Mouse (Mus musculus) ES-E14 (cell line): Measurements from ENCODE around the gene Mthfd2. TPM values are rescaled to one million over a fixed set of nuclear protein-coding genes. Genes with fewer than 3 reads are reported as not detected.
"Not testable (repeated sequence)": the region's sequence is repeated elsewhere in the genome, so short reads cannot be mapped to it uniquely, and the experiment has no call there.

Experiments used
- DNase-seq: peaks from one replicate; pipeline ENCODE4 v3.0.0-alpha.2; 2013; ENCODE audit warnings: low read depth, low spot score
- H3K27ac ChIP-seq: 2 replicates; pipeline ENCODE4 v1.5.1; 2012; ENCODE audit warnings: low read depth, mild to moderate bottlenecking, low read length, moderate library complexity, mixed read lengths; ENCODE audit not compliant: poor library complexity, insufficient read depth, severe bottlenecking
- H3K36me3 ChIP-seq: 2 replicates; pipeline ENCODE4 v1.6.1; 2012; ENCODE audit warnings: mild to moderate bottlenecking, low read length, moderate library complexity, mixed read lengths; ENCODE audit not compliant: control insufficient read depth, poor library complexity, insufficient read depth, severe bottlenecking
- H3K4me1 ChIP-seq, 2 experiments: fragments of 150-350 bp in 1 of 2; sonication (generic) in 1 of 2; 2 replicates each; pipeline ENCODE4 v1.6.1; 2012; ENCODE audit warnings: low read length in 2 of 2, mild to moderate bottlenecking in 1 of 2, mixed read lengths in 1 of 2; ENCODE audit not compliant: control insufficient read depth in 2 of 2, insufficient read depth in 2 of 2, poor library complexity in 1 of 2
- H3K4me3 ChIP-seq, 2 experiments: fragments of 150-350 bp in 1 of 2; sonication (generic) in 1 of 2; 2 replicates each; pipeline ENCODE4 v1.5.1; 2012; ENCODE audit warnings: low read length in 2 of 2, low read depth in 1 of 2, mild to moderate bottlenecking in 1 of 2, mixed read lengths in 1 of 2; ENCODE audit not compliant: insufficient read depth in 1 of 2, poor library complexity in 1 of 2, severe bottlenecking in 1 of 2
- H3K9ac ChIP-seq: 2 replicates; pipeline ENCODE4 v1.6.1; 2012; ENCODE audit warnings: low read depth, mild to moderate bottlenecking, low read length, mixed read lengths; ENCODE audit not compliant: poor library complexity, insufficient read depth, severe bottlenecking
- H3K9me3 ChIP-seq: fragments of 150-350 bp; sonication (generic); 2 replicates; pipeline ENCODE4 v1.6.1; 2012; ENCODE audit warnings: low read depth, mild to moderate bottlenecking, low read length; ENCODE audit not compliant: control insufficient read depth, insufficient read depth
- CHD2 ChIP-seq: IDR thresholded peaks from 2 replicates; pipeline ENCODE4 v1.6.1; 2014; ENCODE audit warnings: mild to moderate bottlenecking, low read depth, low read length, inconsistent platforms
- HCFC1 ChIP-seq: IDR thresholded peaks from 2 replicates; pipeline ENCODE4 v1.6.1; 2012; ENCODE audit warnings: low read length, inconsistent platforms, borderline replicate concordance; ENCODE audit not compliant: insufficient read depth
- MAFK ChIP-seq: IDR thresholded peaks from 2 replicates; pipeline ENCODE4 v1.6.1; 2014; ENCODE audit warnings: mild to moderate bottlenecking, low read depth, low read length, inconsistent platforms; ENCODE audit not compliant: insufficient read depth
- ZC3H11A ChIP-seq: IDR thresholded peaks from 2 replicates; pipeline ENCODE4 v1.6.1; 2012; ENCODE audit warnings: low read depth, mild to moderate bottlenecking, inconsistent platforms, low read length, borderline replicate concordance
- ZNF384 ChIP-seq: IDR thresholded peaks from 2 replicates; pipeline ENCODE4 v1.6.1; 2012; ENCODE audit warnings: low read depth, low read length, inconsistent platforms
- in situ Hi-C, 2 experiments: fragments of 600-800 bp; cut with MboI; formaldehyde crosslinking; loops; one replicate each; pipeline ENCODE4 v1.15.1; 2025; ENCODE audit warnings: low sequenced_read_pairs in 2 of 2, inconsistent platforms in 1 of 2; ENCODE audit not compliant: unreplicated experiment in 2 of 2
- total RNA-seq: library from RNA; depleted of rRNA; stranded (reverse); fragments of 300-350 nt; gene quantifications from 2 replicates; pipeline ENCODE4 v1.2.3, GENCODE M21; 2012

Mthfd2 gene
- total RNA-seq, 1 experiment, result 73.0 TPM

DNA sequence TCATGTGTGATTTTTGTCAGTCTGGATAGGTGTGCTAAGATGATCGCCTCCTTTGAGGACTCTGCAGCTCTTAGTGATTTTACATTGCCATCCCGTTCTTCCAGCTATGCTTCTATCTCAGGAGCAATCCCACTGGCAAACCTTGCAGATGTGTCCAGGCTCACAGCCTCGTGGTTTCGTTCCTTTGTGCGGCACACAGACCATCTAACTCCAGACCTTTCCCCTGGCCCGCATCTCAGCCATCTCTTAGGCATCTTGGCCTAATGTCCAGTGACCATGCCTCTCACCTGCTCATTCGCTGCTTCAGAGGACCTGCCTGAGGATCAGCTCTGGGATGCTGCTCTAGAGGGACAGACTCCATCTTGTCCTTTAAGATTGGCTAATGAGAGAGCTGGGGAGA, 24.5 kb upstream of the Mthfd2 start:
- H3K9me3 ChIP-seq, result no peaks in the 10 kb centered on the region
- H3K9ac ChIP-seq, result peak overlapping the region; percentile 87; the same call in 1 of the 2 replicates
- TF ChIP-seq MAFK (no peak), CHD2 (no peak), ZNF384 (no peak), HCFC1 (no peak), ZC3H11A (no peak)
- in situ Hi-C loops, result loop anchor here in 1 of 2 experiments (10.0 kb wide), 1 partner anchor 145 kb away; no protein-coding TSS in a partner anchor
- H3K4me1 ChIP-seq, result peaks cover 0 to 4% of the 10 kb centered on the region in 2 experiments; a peak in 1 of 4 replicates
- DNase-seq, result no peak
- H3K36me3 ChIP-seq, result peaks cover 6% of the 10 kb centered on the region
- H3K27ac ChIP-seq, result no peak overlapping the region
- H3K4me3 ChIP-seq, result peak overlapping the region; percentile 84 to 89

DNA sequence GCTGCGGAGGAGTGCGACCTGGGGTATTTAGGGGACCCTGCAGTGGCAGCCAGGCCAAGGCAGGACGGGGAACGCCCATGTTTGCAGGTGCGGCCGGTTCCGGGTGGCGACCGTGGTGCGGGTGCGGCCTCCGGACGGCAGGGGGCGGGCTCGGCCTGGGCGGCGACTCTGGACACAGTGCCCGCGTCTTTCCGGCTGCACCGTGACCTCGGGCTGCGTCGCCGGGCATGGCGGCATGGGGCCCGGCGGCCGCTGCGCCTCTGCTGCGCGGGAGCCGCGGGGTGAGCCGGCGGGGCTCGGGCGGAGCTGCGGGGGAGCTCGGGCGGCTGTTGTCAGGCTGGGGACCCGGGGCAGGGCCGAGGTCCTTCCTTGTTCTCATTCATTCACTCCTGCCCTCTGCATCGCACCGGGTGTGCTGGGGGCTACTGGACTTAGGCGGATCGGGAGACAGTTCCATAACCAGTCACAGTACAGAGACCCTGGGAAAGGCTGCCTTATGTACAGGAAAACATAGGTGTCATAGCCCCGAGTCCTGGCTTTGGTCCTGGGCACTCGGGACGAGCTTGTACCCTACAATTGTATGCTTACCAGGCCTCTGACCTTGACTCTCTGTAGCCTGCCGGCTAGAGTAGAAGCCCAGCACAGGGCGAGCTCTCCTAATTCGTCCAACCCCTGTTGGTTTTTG, 23.7 kb upstream of the Mthfd2 start:
- peaks cover 6% of the 10 kb centered on the region for H3K36me3 ChIP-seq
- H3K4me1 ChIP-seq, result peaks cover 0 to 4% of the 10 kb centered on the region in 2 experiments; a peak in 1 of 4 replicates
- H3K4me3 ChIP-seq, result peak overlapping the region; percentile 84 to 89
- in situ Hi-C loops, result no loop called here
- no peaks in the 10 kb centered on the region for H3K9me3 ChIP-seq
- H3K27ac ChIP-seq, result no peak overlapping the region
- peak overlapping the region; percentile 87 for H3K9ac ChIP-seq
- peak; percentile 67 for DNase-seq
- TF ChIP-seq HCFC1, result peak; percentile 53; the same call in 1 of the 2 replicates
- TF ChIP-seq CHD2, result no peak
- TF ChIP-seq ZNF384, result no peak

DNA sequence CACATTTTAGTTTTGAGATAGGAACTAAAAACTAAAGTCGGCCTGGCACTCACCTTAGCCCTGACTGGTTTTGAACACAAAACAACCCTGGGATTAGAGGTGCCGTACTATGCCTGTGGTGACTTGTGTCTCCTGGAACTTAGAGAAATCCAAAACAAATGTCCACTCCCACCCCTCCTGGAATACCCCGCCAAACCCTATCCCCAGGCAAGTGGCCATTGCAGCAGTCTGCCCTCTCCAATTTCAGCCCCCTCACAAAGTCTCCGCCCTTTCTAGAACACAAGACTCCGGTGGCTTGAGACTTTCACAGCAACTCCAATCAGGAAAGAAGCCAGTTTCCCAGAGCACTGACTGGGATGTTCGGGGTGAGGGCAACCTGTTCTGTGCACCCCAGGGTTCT, 23.2 kb upstream of the Mthfd2 start, which contains the start of gene Bola3:
TSS of gene Bola3 (plus strand) at position 275 of the 400 bp plus-strand sequence.
- Histone ChIP-seq H3K4me3 (peak within 1 kb of the TSS; percentile 84 to 89), H3K4me1 (peaks cover 0 to 4% of the 10 kb centered on the region in 2 experiments; a peak in 1 of 4 replicates), H3K9ac (peak within 1 kb of the TSS; percentile 87), H3K36me3 (peaks cover 6% of the 10 kb centered on the region), H3K27ac (no peak within 1 kb of the TSS), H3K9me3 (no peaks in the 10 kb centered on the region)
- DNase-seq, result no peak
- no peak for TF ChIP-seq ZC3H11A
- TF ChIP-seq MAFK, result no peak
- TF ChIP-seq HCFC1, result no peak
- no peak for TF ChIP-seq CHD2
- TF ChIP-seq ZNF384, result no peak
- in situ Hi-C loops, result no loop called here

DNA sequence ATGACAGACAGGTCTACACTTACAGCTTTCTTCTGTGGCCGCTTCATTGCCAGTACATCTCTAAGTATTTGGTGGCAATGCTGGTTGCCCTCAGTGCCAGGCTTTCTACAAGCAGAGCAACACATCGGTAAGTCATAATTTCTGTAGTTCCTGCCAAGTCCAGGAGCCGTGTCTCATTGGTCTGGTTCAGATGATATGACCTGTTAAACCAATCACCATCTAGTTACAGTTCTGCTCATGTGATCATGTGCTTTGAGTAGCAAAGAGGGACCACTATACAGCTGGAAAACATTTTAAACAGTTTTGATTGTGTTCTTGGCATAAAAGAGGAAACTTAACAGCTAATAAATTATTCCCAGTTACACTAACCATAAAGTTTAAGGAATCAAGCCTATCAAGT, 22.2 kb upstream of the Mthfd2 start:
- DNase-seq, result no peak
- Histone ChIP-seq H3K4me1 (peaks cover 0 to 4% of the 10 kb centered on the region in 2 experiments; a peak in 1 of 4 replicates), H3K4me3 (no peak overlapping the region), H3K36me3 (peaks cover 3% of the 10 kb centered on the region; the same call in 1 of the 2 replicates), H3K27ac (no peak overlapping the region), H3K9ac (no peak overlapping the region), H3K9me3 (no peaks in the 10 kb centered on the region)
- in situ Hi-C loops, result no loop called here
- TF ChIP-seq ZC3H11A (no peak), HCFC1 (no peak), CHD2 (no peak), ZNF384 (no peak), MAFK (no peak)

DNA sequence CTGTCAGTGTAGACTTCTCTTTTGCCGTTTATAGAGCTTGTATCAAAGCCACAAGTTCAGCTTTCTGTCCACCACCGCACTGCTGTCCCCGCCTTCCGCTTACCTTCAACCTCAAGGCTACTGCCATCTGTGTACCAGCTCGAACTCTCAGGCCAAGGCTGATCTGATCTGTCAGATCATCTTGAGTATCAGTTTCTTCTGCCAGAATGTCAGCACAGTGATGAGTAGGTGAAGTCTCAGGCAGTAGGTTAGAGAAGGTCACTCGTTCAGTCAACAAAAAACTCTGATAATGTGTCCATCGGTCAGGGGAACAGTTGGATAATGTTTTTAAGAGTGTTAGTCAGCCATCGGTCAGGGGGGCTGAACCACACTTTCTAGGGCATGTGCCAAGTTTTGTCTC, 19.6 kb upstream of the Mthfd2 start:
- DNase-seq, in situ Hi-C loops: not testable (repeated sequence)

More for the DNA sequence above, 19.6 kb upstream of the Mthfd2 start:
- H3K9me3 ChIP-seq, H3K4me3 ChIP-seq, H3K4me1 ChIP-seq, H3K36me3 ChIP-seq, H3K9ac ChIP-seq, H3K27ac ChIP-seq: not testable (repeated sequence)
